Mouse (Mus musculus): ENCODE data around the gene Ipo9. TPM values are rescaled to one million over a fixed set of nuclear protein-coding genes. Genes with fewer than 3 reads are reported as not detected.
"Not testable (repeated sequence)": the region's sequence is repeated elsewhere in the genome, so short reads cannot be mapped to it uniquely, and the experiment has no call there.

The Ipo9 gene
- polyA plus RNA-seq, 1 experiment from 2014 or later: 185 TPM

DNA sequence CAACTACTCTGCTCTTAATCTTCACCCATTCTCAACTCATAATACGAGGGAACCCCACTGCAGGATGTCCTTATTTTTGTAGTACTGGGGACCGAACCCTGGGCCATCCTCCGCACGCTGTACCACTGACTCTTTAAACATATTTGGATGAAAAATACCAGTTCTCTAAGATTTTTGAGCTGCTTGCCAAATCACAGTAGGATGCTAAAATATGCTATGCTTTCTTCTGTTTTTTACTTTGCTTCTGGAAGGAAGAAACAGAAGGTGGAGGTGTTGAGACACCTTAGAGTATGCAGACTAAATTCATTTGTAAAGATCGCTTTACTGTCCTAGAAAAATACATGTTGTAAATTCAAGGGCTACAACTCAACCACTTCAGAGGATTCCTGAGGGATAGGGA lies 46.1 kb downstream of the Ipo9 start:
- Histone ChIP-seq H3K4me1 (replicated peaks) (no peaks in the 10 kb centered on the region), H3K4me2 (no peak overlapping the region), H3K36me3 (peaks cover 75% of the 10 kb centered on the region), H3K9ac (replicated peaks) (no peak overlapping the region), H3K9me3 (no peaks in the 10 kb centered on the region), H3K27me3 (no peaks in the 10 kb centered on the region), H3K4me3 (replicated peaks) (no peak overlapping the region), H3K27ac (no peak overlapping the region)
- 96% methylated on average over 5 of the region's 5 CpGs for WGBS
- ATAC-seq (ENCODE audit: insufficient number of reproducible peaks, insufficient read depth, low FRiP score, low TSS enrichment, low read depth): no peak

DNA sequence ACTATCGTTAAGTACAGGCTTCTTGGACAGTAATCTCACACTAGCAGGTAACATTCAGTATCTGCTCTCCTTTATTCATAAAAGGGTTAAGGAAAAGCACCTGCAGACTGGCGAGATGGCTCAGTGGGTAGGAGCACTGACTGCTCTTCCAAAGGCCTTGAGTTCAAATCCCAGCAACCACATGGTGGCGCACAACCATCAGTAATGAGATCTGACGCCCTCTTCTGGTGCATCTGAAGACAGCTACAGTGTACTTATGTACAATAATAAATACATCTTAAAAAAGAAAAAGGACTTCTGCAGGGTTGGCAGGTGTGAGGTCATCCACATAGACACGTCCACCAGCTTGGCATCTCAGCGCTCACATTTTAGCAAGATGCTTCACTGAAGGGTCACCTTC lies 48.7 kb downstream of the Ipo9 start:
- not testable (repeated sequence) for H3K4me2 ChIP-seq; H3K4me3 ChIP-seq (replicated peaks); ATAC-seq (ENCODE audit: insufficient number of reproducible peaks, insufficient read depth, low FRiP score, low TSS enrichment, low read depth); H3K9me3 ChIP-seq; H3K27me3 ChIP-seq; H3K4me1 ChIP-seq (replicated peaks); H3K27ac ChIP-seq; H3K9ac ChIP-seq (replicated peaks)
- 59% methylated on average over 6 of the region's 6 CpGs for WGBS
- H3K36me3 ChIP-seq: peaks cover 49% of the 10 kb centered on the region

DNA sequence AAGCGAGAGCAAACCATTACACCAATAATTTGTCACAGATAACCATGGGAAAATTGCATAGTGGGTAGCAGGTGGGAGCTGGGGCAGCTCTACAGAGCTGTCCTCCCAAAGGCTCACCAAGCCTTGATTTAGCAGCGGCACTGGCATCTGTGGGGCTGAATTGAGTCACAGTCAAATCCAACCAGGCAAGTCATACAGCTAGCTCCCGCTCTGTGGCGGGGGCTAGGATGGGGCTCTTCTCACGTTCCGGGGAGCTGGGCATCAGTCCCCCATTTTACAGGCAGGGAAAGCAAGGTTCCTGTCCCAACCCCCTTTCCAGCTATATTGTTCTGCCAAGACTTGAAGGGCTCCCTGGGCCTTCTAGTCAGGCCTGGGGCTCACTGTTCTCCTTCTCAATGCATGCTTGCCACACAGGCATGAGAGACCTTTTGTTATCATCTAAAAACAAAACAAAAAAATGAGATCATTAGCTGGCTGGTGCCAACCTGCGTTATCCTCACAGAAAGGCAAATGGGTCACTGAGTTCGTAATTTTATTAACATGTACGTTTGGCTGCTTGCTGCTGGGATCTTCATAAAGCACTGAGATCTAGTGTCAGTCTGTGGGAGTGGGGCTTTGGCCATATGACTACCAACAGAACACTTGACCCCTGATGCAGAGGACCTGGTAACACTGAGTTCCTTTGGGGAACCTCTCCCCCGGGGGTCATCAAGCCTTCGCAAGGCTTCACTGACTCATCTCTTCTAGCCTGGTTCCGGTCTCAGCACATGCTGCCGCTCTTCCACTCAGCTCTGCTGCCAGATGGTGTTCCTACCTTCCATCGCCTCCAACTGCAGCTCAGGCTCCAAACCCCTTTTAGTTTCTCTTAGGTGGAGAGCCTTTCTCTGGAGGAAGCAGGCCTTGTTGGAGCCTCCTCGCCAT lies 50.0 kb downstream of the Ipo9 start:
- ATAC-seq (ENCODE audit: insufficient number of reproducible peaks, insufficient read depth, low FRiP score, low TSS enrichment, low read depth): no peak
- Histone ChIP-seq H3K9ac (replicated peaks) (no peak overlapping the region), H3K4me2 (no peak overlapping the region), H3K27me3 (no peaks in the 10 kb centered on the region), H3K9me3 (no peaks in the 10 kb centered on the region), H3K36me3 (peaks cover 37% of the 10 kb centered on the region), H3K4me1 (replicated peaks) (peaks cover 2% of the 10 kb centered on the region), H3K27ac (no peak overlapping the region), H3K4me3 (replicated peaks) (no peak overlapping the region)
- WGBS: 79% methylated on average over 15 of the region's 15 CpGs

DNA sequence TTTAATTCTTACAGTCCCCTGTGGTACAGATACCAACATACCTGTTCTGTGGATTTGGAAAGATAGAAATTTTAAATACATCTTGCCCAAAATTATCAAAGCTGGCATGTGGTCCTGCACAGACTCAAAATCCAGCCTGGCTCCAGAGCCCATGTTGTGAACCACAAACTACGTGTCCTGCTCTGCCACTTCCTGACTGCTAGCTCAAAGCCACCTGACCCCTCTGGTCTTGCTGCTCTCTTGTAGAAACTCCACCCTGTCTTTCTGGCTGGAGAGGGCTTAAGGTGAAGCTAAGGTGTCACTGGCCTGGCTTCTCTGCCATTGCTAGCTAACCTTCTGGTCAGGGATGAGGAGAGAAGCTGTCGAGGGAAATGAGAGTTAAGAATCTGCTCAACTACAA lies 51.3 kb downstream of the Ipo9 start:
- no peak overlapping the region for H3K4me2 ChIP-seq
- no peaks in the 10 kb centered on the region for H3K9me3 ChIP-seq
- peaks cover 8% of the 10 kb centered on the region for H3K4me1 ChIP-seq (replicated peaks)
- no peak overlapping the region for H3K27ac ChIP-seq
- no peak overlapping the region for H3K9ac ChIP-seq (replicated peaks)
- no peak overlapping the region for H3K4me3 ChIP-seq (replicated peaks)
- WGBS: 47% methylated on average over 2 of the region's 2 CpGs
- no peaks in the 10 kb centered on the region for H3K27me3 ChIP-seq
- H3K36me3 ChIP-seq: peaks cover 24% of the 10 kb centered on the region
- ATAC-seq (ENCODE audit: insufficient number of reproducible peaks, insufficient read depth, low FRiP score, low TSS enrichment, low read depth): no peak

DNA sequence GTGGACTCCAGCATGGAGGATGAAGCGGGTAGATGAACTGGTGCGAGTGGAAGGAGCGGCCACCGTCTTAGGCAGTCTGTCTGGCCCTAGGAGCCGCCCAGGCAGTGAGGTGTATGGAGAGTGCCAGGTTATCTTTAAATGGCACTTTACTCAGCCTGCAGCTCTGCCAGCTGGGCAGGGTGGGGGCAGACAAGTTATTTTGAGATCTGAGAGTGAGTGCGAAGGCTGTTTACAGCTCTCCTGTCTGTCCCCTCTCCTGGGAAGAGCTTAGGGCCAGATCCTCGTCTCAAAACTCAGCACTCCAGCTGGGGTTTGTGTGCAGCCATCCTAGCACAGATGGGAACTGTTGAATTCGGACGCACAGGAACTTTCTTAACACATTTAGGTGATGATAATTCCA lies 51.7 kb downstream of the Ipo9 start:
- Histone ChIP-seq H3K27ac (no peak overlapping the region), H3K27me3 (no peaks in the 10 kb centered on the region), H3K4me3 (replicated peaks) (no peak overlapping the region), H3K9me3 (no peaks in the 10 kb centered on the region), H3K4me1 (replicated peaks) (peaks cover 11% of the 10 kb centered on the region), H3K36me3 (peaks cover 19% of the 10 kb centered on the region), H3K4me2 (no peak overlapping the region), H3K9ac (replicated peaks) (no peak overlapping the region)
- WGBS: 63% methylated on average over 9 of the region's 9 CpGs
- ATAC-seq (ENCODE audit: insufficient number of reproducible peaks, insufficient read depth, low FRiP score, low TSS enrichment, low read depth): no peak

DNA sequence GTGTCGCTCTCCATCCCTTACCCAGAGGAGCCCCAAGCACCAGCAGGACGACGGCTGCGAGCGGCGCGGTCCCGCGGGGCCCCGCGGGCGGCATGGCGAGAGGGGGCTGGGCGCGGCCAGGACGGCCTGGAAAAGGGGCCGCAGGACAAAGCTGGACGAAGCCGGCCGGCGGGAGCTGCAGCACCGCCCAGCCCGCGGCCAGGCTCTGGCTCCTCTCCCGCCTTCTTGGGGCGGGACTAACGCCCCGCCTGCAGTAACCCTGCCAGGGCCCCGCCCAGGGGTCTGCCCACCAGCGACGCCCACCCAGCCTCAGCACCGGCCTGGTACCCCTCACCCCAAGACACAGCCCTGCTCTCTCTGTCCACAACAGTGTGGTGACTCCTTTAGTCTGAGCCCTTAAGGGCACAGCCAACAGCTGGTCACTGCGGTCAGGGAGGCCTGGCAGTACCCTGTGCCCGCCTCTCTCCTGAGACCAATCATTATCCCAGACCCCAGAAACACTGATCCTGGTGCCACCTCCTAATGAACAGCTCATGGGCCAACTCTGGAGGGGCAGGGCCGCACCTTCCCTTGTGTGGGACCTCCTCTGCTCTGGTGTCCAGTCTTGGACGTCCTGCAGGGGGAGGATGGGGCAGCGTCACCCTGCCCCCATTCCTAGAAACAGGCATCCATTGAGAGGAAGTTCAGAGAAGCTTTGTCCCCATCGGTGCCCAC lies 55.3 kb downstream of the Ipo9 start, which contains the start of gene Shisa4:
Shisa4 (minus strand) TSS at position 370 of the 714 bp plus-strand sequence.
- H3K4me1 ChIP-seq (replicated peaks): peaks cover 28% of the 10 kb centered on the region
- H3K9me3 ChIP-seq: no peaks in the 10 kb centered on the region
- WGBS: 3% methylated on average over 36 of the region's 38 CpGs
- H3K27me3 ChIP-seq: no peaks in the 10 kb centered on the region
- ATAC-seq (ENCODE audit: insufficient number of reproducible peaks, insufficient read depth, low FRiP score, low TSS enrichment, low read depth): peak; percentile 90
- peaks cover 13% of the 10 kb centered on the region; the same call in 1 of the 2 replicates for H3K36me3 ChIP-seq
- H3K27ac ChIP-seq: peak within 1 kb of the TSS; percentile 70
- H3K4me2 ChIP-seq: peak within 1 kb of the TSS; percentile 78
- peak within 1 kb of the TSS; percentile 69 for H3K4me3 ChIP-seq (replicated peaks)
- H3K9ac ChIP-seq (replicated peaks): peak within 1 kb of the TSS; percentile 88

DNA sequence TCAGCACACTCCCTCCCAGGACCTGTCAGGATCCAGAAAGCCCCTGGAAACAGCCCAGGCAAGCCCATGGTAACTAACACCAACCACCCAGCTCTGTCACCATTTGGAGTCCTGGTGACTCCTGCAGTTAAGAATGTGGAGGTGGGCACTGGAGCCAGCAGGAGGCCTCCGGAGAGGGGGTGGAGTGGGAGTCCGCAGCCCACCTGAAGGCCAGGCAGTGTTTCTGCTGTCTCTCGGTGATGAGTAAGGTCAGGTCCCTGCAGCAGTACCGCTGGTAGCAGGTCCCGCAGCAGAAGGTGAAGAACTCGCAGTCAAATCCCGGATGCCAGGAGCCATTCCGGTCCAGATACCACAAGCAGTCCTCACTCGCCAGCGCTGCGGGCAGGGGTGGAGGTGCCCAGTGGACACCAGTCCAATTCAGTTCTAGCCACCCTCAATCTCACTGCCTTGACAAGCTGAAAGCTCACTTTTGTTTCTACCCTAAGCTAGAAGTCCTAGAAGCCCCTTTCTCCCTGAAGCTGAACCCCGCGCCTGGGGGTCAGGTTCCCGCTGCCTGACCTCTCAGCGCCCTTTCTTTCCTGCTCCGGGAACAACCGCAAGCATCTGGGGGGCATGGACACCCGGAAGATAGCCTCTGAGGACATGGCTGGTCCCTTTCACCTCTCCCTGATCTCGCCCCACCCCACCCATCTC lies 56.0 kb downstream of the Ipo9 start:
- no peaks in the 10 kb centered on the region for H3K9me3 ChIP-seq
- peak overlapping the region; percentile 88 for H3K9ac ChIP-seq (replicated peaks)
- WGBS: under 1% methylated on average over 19 of the region's 19 CpGs
- ATAC-seq (ENCODE audit: insufficient number of reproducible peaks, insufficient read depth, low FRiP score, low TSS enrichment, low read depth): peak; percentile 7
- peak overlapping the region; percentile 78 for H3K4me2 ChIP-seq
- peak overlapping the region; percentile 69 for H3K4me3 ChIP-seq (replicated peaks)
- peaks cover 28% of the 10 kb centered on the region for H3K4me1 ChIP-seq (replicated peaks)
- H3K36me3 ChIP-seq: peaks cover 13% of the 10 kb centered on the region; the same call in 1 of the 2 replicates
- peak overlapping the region; percentile 70 for H3K27ac ChIP-seq
- no peaks in the 10 kb centered on the region for H3K27me3 ChIP-seq

DNA sequence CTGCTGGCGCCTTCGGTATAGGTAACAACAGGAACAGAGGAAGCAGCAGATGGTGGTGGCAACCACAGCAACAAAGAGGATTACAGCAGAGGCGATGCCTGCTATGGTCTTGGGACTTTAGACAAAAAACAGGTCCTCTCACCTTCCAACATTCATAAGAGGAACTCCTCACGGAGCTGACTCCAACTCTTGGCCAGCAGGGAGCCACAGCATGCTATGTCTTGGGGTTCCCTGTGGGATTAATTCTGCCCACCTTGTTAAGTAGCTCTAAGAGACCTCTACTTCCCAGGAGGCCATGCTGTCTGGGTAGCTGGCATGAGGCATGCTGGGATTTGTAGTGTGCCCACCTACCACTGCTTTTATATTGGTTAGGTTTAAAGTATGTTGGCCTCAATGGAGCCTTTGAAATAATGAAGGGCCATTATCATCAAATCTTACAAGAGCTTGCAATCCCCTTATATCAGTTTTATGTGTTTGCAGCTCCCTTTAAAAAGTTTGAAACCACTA lies 57.1 kb downstream of the Ipo9 start:
- no peak overlapping the region; the same call in 1 of the 2 replicates for H3K9ac ChIP-seq (replicated peaks)
- 0 out of 2 replicates have a peak overlapping the region, but pooled peaks have one; percentile 12 for H3K27ac ChIP-seq
- H3K4me2 ChIP-seq: peak overlapping the region; percentile 26
- H3K27me3 ChIP-seq: no peaks in the 10 kb centered on the region
- WGBS: 64% methylated on average over 4 of the region's 4 CpGs
- no peaks in the 10 kb centered on the region for H3K9me3 ChIP-seq
- no peak overlapping the region for H3K4me3 ChIP-seq (replicated peaks)
- peaks cover 33% of the 10 kb centered on the region for H3K4me1 ChIP-seq (replicated peaks)
- H3K36me3 ChIP-seq: peaks cover 13% of the 10 kb centered on the region; the same call in 1 of the 2 replicates
- ATAC-seq (ENCODE audit: insufficient number of reproducible peaks, insufficient read depth, low FRiP score, low TSS enrichment, low read depth): no peak

DNA sequence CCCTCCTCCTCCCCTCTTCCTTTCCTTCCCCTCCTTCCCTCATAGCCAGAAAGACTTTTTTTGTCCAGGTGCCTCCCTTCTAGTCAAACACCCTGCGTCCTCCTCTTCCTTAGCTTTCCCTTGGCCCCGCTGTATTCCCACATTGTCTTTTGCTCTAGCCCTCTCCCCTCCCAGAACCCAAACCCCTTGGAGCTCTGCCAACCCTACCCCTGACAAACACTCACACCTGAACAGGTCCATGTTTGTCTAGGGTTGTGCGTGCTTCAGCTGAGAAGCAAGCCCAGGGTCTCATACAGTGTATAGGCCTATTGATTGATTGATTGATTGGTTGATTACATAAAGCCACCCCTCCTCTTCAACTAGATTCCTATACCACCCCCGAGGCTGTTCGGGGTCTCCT lies 60.9 kb downstream of the Ipo9 start:
- Histone ChIP-seq H3K4me1 (replicated peaks) (peaks cover 27% of the 10 kb centered on the region), H3K9ac (replicated peaks) (no peak overlapping the region), H3K36me3 (peaks cover 13% of the 10 kb centered on the region; the same call in 1 of the 2 replicates), H3K27me3 (no peaks in the 10 kb centered on the region), H3K27ac (no peak overlapping the region), H3K9me3 (no peaks in the 10 kb centered on the region), H3K4me3 (replicated peaks) (no peak overlapping the region), H3K4me2 (no peak overlapping the region)
- 82% methylated on average over 5 of the region's 5 CpGs for WGBS
- no peak for ATAC-seq (ENCODE audit: insufficient number of reproducible peaks, insufficient read depth, low FRiP score, low TSS enrichment, low read depth)

DNA sequence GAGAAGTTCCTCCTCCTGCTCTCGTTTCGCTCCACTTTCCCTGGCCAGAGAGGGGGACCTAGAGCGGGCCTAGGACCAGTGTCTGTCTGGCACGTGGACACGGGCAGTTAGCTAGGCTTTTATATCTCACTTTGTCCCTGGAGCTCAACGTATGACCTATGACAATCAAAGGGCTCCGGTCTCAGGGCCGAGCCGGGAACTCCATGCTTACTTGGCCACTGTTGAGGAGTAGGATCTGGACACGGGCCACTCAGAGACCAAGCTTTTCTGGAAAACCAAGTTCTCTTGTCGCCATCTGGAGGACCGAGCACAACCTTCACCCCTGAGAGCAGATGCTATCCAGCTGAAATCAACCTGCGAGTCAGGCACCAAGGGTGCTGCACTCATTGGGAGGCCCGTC lies 61.3 kb downstream of the Ipo9 start:
- ATAC-seq (ENCODE audit: insufficient number of reproducible peaks, insufficient read depth, low FRiP score, low TSS enrichment, low read depth): 0 out of 2 replicates have a peak, but pooled peaks have one; percentile 17
- H3K4me2 ChIP-seq: peak overlapping the region; percentile 83
- no peak overlapping the region for H3K27ac ChIP-seq
- 0 out of 2 replicates have a peak overlapping the region, but pooled peaks have one; percentile 54 for H3K9ac ChIP-seq (replicated peaks)
- 8% methylated on average over 14 of the region's 14 CpGs for WGBS
- no peaks in the 10 kb centered on the region for H3K27me3 ChIP-seq
- peaks cover 24% of the 10 kb centered on the region for H3K4me1 ChIP-seq (replicated peaks)
- H3K9me3 ChIP-seq: no peaks in the 10 kb centered on the region
- peaks cover 13% of the 10 kb centered on the region; the same call in 1 of the 2 replicates for H3K36me3 ChIP-seq
- H3K4me3 ChIP-seq (replicated peaks): peak overlapping the region; percentile 46

All from limb, embryonic 12.5 days (tissue).